Mouse (Mus musculus) heart, adult 9 months (tissue): ENCODE measurements at regions not wholly inside any gene's neighbourhood (a gene's known extent, or its start where the extent isn't known, plus 50 kb on each side); places are given as distances from the start of the nearest gene placed in this dataset.

Source experiments
- DNase-seq, 2 experiments: peaks; one replicate each; pipeline ENCODE4 v3.0.0; 2022; ENCODE audit warnings: low spot score in 2 of 2

GRCm38 (mm10) chr8:11979056-11979455 is 138.8 kb downstream of the Tex29 start:
- DNase-seq = peak; percentile 20 to 25

DNA sequence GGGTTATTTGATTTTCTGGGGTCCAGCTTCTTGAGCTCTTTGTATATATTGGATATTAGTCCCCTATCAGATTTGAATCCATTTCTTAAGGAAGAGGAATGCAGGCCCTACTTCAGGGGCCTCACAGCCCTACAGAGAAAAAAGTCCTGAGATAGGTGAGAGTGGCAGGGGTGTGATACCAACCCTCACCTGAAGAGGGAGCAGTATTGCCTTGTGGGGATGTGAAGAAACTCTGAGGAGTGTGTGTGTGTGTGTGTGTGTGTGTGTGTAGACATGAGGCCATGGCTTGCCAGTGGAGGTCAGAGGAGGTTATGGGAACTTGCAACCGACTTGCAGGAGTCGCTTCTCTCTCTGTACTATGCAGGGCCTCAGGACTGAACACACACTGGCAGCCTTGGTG is 141.2 kb downstream of the Tex29 start:
- DNase-seq = no peak

DNA sequence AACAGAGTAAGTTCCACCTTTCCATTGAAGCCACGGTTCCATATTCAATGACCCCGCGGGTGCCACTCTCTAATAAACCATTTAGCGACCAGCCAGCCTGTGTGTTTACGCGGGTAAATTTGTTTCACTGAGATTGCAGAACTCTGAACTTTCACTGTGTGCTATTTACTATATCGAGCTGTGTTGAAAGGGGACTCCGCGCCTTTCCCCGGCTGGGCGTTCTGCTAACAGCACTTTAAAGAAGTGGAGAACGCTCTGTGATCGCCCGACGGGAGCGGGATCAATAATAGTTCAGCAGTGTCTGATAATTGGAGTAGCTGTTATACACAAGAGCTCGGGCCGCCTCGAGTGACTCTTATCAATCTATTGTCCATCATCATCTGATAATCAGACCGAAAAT is 149.8 kb downstream of the Tex29 start:
- no peak for DNase-seq

DNA sequence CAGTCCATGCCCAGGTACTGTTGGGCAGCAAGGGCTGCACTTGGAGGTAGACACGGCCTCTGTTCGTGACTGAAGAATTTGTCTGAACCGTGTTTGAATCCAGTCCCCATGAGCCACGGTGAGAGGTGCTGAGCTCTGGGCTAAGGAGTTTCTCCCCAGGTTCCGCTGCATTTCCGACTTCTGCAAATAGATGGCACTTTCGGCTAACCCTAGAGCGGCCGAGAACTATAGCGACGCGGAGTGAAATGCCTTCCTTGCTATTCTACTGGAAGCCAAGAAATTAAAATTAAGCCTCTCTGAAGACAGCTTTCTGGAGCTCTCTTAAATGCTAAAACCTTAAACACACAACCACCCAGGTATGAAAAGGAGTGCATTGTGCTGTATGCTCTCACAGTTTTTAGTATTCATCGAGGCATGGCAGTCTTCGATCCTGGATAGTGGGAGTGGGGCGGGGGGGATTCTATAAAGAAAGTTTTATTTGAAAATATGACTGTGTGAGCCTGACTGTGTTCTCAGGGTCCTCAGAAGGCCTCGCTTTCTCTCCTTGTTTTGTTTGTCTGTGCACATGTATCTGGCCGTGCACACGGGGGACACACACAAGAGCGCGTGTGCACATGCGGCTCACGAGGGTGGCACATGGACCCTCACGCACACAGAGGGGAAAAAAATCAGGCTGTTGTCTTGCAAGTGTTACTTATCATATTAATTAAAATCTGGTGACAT is 159.6 kb downstream of the Tex29 start:
- DNase-seq = no peak

GRCm38 (mm10) chr8:12000459-12000789 is 160.2 kb downstream of the Tex29 start:
- no peak for DNase-seq

DNA sequence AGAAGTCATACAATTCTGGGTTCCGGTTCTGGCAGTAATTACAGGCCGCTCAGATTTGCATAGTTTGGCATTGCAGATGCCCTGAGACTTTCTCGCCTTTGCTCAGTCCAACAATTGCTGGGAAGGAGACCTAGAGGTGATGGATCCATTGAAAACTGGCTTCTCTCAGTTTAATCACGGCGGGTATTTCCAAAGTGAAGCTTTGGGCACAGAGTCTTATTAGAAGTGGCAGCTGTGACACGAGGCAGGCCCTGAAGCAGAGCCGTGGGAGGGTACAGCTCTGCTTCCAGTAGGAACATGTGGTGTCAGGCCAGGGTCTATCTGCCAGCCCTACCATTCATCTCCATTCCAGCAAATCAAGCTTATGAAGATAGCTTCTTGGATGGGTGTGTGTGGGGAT is 164.0 kb downstream of the Tex29 start:
- DNase-seq = no peak

GRCm38 (mm10) chr8:12012769-12013168 is 172.5 kb downstream of the Tex29 start:
- no peak for DNase-seq

GRCm38 (mm10) chr8:12017750-12018149 is 177.5 kb downstream of the Tex29 start:
- no peak for DNase-seq

- no peak for DNase-seq
Observed at GRCm38 (mm10) chr8:12019272-12019671, 179.0 kb downstream of the Tex29 start.

GRCm38 (mm10) chr8:12023669-12024390 is 183.6 kb downstream of the Tex29 start:
- no peak for DNase-seq

DNA sequence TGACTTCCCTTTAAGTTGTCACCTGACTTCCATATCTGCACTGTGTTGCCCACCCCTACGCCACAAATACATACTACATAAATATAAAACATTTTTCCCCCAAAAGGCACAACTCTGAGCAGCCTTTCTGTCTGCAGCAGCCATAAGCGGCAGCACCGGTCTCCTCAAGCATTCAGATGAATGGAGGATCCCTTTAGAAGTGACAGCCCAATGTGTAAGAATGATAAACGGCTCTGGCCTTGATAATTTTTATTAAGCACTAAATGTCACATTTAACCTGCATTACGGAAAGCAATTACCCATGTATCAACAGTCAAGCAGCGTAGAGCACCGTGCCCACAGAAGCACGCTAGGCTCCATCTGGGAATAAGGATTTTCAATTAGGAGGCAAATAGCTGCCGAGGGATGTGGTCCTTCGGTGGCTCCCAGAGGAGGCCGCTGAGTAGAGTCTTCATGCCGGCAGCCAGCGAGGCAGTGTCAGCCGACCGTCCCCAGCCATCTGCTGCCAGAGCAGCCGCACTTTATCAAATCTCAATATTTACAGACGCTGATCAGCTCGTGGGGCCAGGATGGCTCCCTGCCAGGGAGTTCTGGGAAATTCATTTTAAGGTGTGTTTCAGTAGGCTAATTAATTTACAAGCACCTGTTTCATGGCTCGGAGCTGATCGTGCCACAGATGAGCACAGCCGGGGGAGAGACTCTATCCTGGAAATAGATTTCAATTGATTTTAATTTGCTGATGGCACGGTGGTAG is 190.3 kb downstream of the Tex29 start:
- DNase-seq = no peak

- no peak for DNase-seq
Observed at GRCm38 (mm10) chr8:12031796-12032195, 191.5 kb downstream of the Tex29 start.

GRCm38 (mm10) chr8:12032386-12032785 is 192.1 kb downstream of the Tex29 start:
- DNase-seq = no peak

DNA sequence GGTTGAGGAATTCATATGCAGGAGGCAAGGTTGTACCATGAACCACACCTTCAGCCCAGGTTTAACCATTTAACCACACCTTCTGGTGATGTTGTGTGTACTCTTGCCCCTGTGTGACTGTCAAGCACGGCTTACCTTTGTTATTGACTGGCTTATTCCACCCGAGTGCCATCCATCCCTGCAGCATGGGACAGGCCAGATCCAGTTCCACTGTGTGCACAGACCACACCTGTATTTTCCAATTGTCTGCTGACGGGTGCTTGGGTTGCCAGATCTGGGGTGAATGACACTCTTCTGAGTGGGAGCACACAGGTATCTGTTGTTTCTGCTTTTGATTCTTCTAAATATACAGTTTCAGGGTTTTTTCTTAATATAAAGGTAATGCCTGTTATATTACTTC is 196.1 kb downstream of the Tex29 start:
- no peak for DNase-seq

DNA sequence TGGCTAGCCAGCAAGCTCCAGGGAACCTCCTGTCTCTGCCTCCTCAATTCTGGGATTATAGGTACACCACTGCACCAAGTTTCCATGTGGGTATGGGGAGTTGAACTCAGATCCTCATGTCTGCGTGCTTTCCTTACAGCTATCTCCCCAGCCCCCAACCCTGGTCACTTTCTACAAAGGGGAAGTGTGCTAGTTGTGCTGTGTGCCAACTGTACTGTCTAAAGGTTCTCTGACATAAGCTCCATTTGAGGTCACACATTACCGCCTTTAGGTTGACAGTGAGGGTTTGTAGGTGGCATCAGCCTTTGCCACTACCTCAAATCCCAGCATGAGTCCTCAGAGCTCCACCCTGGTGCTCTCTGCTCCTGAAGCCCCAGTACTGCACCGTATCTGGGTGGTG is 200.7 kb downstream of the Tex29 start:
- DNase-seq = no peak

- no peak for DNase-seq
Observed at GRCm38 (mm10) chr8:12041662-12042061, 201.4 kb downstream of the Tex29 start.

DNA sequence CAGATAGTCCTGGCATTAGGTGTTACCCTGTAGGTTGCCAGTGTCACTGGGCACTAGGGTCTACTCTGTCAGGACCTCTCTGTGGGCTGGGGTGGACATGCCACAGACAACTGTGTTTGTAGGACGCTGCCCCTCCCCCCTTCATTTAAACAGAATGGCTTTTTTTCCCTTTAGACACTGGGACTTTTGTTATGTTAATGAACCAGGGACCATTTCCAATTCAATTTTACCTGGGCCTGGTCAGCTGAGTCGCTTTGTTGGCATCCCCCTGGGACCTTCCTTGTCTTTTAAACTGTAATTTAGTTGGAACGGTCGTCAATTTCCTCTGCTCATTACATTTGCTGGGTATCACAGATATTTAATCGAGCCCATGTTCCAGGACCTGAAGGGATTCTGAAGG is 210.6 kb downstream of the Tex29 start:
- no peak for DNase-seq

GRCm38 (mm10) chr8:12051357-12051756 is 211.1 kb downstream of the Tex29 start:
- DNase-seq = no peak

- no peak for DNase-seq
Observed at GRCm38 (mm10) chr8:12055931-12056330, 215.7 kb downstream of the Tex29 start.

GRCm38 (mm10) chr8:12061237-12061636 is 217.4 kb upstream of the A230072I06Rik start:
- no peak for DNase-seq

DNA sequence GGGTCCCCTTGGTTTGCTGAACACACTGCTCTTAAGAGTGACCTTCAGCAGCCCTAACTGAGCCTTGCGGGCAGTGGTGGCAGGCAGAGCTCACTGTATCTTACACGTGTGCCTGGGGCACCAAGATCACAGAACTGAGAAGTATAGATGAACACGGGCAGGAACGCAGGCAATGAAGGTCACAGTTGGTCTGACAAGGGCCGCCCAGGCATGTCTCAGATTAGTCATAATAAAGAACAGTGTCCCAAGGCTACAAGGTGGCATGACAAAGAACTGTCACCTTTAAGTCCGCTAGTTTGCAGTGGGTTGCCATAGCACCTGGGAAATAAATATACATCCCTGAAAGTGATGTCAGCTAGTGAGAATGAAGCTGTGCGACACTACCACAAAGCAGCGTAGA is 215.9 kb upstream of the A230072I06Rik start:
- DNase-seq = no peak

GRCm38 (mm10) chr8:12064664-12065063 is 214.0 kb upstream of the A230072I06Rik start:
- DNase-seq = no peak

- DNase-seq = no peak
Observed at GRCm38 (mm10) chr8:12066454-12066853, 212.2 kb upstream of the A230072I06Rik start.
